Mouse (Mus musculus) liver, adult 2 months (tissue): ENCODE results near the gene Gm20481. TPM values are rescaled to one million over a fixed set of nuclear protein-coding genes. Genes with fewer than 3 reads are reported as not detected.
"Not testable (repeated sequence)": the region's sequence is repeated elsewhere in the genome, so short reads cannot be mapped to it uniquely, and the experiment has no call there.

Source experiments
- DNase-seq: peaks from one replicate; pipeline ENCODE4 v3.0.0-alpha.2; 2011; ENCODE audit warnings: low read depth, low spot score; ENCODE audit errors: extremely low read depth
- H3K27ac ChIP-seq: fragments of 200-500 bp; replicated peaks from 2 replicates; pipeline ENCODE4 v1.5.1; 2012; ENCODE audit warnings: low read depth, mild to moderate bottlenecking, control low read depth, inconsistent platforms, low read length; ENCODE audit not compliant: insufficient read depth
- H3K27me3 ChIP-seq: fragments of 200-500 bp; 2 replicates; pipeline ENCODE4 v1.6.1; 2012; ENCODE audit warnings: mild to moderate bottlenecking, moderate library complexity, low read length, inconsistent platforms; ENCODE audit not compliant: control insufficient read depth, insufficient read depth
- H3K36me3 ChIP-seq: fragments of 200-500 bp; 2 replicates; pipeline ENCODE4 v1.6.1; 2012; ENCODE audit warnings: low read length, inconsistent platforms; ENCODE audit not compliant: control insufficient read depth, insufficient read depth
- H3K4me1 ChIP-seq: fragments of 200-500 bp; 2 replicates; pipeline ENCODE4 v1.6.1; 2011; ENCODE audit warnings: low read length; ENCODE audit not compliant: control insufficient read depth, insufficient read depth
- H3K4me3 ChIP-seq: fragments of 200-500 bp; 2 replicates; pipeline ENCODE4 v1.5.1; 2011; ENCODE audit warnings: low read depth, mild to moderate bottlenecking, control low read depth, low read length, moderate library complexity; ENCODE audit not compliant: insufficient read depth
- H3K79me2 ChIP-seq: fragments of 200-500 bp; 2 replicates; pipeline ENCODE4 v1.6.1; 2012; ENCODE audit warnings: inconsistent platforms, mild to moderate bottlenecking, low read length, moderate library complexity; ENCODE audit not compliant: control insufficient read depth, insufficient read depth
- H3K9ac ChIP-seq: fragments of 200-500 bp; 2 replicates; pipeline ENCODE4 v1.6.1; 2012; ENCODE audit warnings: low read depth, mild to moderate bottlenecking, control low read depth, inconsistent platforms, low read length
- CTCF ChIP-seq: fragments of 200-500 bp; IDR thresholded peaks from 2 replicates; pipeline ENCODE4 v1.5.1; 2011; ENCODE audit warnings: low read depth, low read length, control low read depth
- POLR2A ChIP-seq: fragments of 200-500 bp; IDR thresholded peaks from 2 replicates; pipeline ENCODE4 v1.6.1; 2011; ENCODE audit warnings: low read length, control low read depth; ENCODE audit not compliant: insufficient read depth; ENCODE audit errors: extremely low read depth
- WGBS: fragments of 180-500 bp; shearing (Covaris S2); methylation state at CpG from one replicate; pipeline ENCODE4 v1.1.7; 2018; 5-methylcytosine and 5-hydroxymethylcytosine counted together
- polyA plus RNA-seq: library from polyadenylated mRNA; depleted of rRNA; stranded (reverse); fragments of >200 nt; gene quantifications from 2 replicates; pipeline ENCODE4 v1.2.3, GENCODE M21; 2012
- total RNA-seq: library from RNA; depleted of rRNA; stranded (reverse); fragments of >200 nt; gene quantifications from 2 replicates; pipeline ENCODE4 v1.2.3, GENCODE M21; 2014

Gm20481 gene
- total and polyA plus RNA-seq, 2 experiments, result not detected

DNA sequence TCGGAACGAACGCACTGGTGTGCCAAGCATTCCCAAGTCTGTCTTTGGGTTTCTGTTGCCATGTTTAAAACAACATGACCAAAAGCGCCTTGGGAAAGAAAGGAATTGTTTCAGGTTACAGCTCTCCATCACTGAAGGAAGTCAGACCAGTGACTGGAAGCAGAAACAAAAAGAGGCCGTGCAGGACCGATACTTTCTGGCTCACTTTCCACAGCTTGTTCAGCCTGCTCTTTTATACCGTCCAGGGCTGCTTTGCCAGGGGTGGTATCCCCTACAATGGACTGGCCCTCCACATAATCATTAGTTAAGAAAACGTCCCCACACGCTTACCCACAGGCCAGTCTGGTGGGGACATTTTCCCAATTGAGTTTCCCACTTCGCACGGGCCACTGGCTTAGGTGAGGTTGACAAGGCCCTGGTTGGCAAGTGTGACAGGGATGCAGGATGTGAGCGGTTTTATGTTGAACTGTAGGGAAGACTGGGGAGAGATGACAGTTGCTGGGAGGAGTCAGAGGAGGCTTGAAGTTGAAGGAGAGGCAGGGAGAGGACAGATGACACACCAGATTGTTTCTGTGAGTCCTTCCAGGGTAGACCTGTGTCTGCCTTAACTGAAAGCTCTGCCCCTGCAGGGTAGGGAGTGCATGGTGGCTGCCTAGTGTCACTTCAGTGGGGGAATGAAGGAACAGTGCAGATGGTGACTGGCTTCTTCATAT is 32.6 kb downstream of the Gm20481 start:
- no peak for TF ChIP-seq POLR2A
- no peak for TF ChIP-seq CTCF
- Histone ChIP-seq H3K9ac (peak overlapping the region; percentile 99; the same call in 1 of the 2 replicates), H3K4me1 (peaks cover 12% of the 10 kb centered on the region), H3K79me2 (no peaks in the 10 kb centered on the region; the same call in 1 of the 2 replicates), H3K4me3 (no peak overlapping the region), H3K27me3 (no peaks in the 10 kb centered on the region), H3K27ac (no peak overlapping the region; the same call in 1 of the 2 replicates), H3K36me3 (peaks cover 2% of the 10 kb centered on the region; the same call in 1 of the 2 replicates)
- WGBS, result 42% methylated on average over 12 of the region's 12 CpGs
- DNase-seq, result no peak

DNA sequence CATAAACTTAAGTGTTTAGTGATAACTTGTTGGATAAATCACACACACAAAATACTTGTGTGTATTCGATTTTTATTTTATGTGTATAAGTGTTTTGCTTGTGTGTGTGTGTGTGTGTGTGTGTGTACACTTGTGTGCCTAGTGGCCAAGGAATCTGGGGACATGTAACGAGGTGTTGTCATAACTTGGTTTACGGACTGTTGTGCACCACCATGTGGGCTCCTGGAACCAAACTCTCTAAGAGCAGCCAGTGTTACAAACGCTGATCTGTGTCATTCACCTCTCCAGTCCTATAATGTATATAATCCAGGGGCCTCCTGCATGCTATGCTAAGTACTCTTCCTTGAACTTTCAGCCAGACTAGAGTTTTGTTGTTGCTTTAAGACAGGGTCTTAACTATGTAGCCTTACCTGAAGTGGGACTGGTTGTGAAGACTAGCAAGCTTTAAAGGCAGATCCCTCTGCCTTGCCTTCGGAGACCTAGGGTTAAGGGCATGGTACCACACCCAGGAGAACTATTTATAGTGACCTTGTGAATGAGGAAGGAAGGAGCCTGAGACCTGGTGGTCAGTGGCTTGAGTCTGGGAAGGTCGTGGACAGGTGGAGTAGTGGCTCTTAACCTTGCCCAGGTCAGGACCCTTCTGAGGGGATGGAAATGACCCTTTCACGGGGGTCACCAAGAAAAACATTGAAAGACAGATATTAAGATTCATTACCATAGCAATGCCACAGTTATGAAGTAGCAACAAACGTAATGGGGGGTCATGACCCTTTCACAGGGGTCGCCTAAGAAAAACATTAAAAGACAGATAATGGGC is 33.5 kb downstream of the Gm20481 start:
- no peak overlapping the region for H3K4me3 ChIP-seq
- H3K4me1 ChIP-seq, result peaks cover 12% of the 10 kb centered on the region
- no peak for DNase-seq
- no peaks in the 10 kb centered on the region; the same call in 1 of the 2 replicates for H3K79me2 ChIP-seq
- no peak overlapping the region for H3K9ac ChIP-seq
- no peak overlapping the region for H3K27ac ChIP-seq
- H3K27me3 ChIP-seq, result no peaks in the 10 kb centered on the region
- TF ChIP-seq POLR2A (no peak), CTCF (no peak)
- 75% methylated on average over 9 of the region's 9 CpGs for WGBS
- peaks cover 4% of the 10 kb centered on the region; the same call in 1 of the 2 replicates for H3K36me3 ChIP-seq

DNA sequence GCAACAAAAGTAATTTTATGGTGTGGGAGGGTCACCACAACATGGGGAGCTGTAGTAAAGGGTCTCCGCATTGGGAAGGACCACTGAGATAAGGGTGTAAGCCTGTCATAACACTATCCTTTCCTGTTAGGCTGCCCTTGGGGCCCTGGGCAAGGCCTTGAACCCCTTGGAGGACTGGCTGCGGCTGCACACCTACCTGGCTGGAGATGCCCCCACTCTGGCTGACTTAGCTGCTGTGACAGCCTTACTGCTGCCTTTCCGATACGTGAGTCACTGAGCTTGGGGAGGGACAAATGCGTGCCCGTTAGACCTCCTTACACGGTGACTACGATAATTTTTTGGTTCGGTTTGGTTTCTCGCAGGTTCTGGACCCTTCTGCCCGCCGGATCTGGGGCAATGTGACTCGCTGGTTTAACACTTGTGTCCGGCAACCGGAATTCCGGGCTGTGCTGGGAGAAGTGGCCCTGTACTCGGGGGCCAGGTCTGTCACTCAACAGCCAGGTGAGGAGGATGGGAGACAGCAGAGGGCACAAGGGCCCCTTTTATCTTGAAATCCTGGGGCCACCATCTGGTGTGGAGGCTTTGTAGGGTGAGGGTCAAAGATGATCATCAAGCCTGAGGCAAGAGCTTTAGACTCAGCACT is 34.5 kb downstream of the Gm20481 start:
- no peak for DNase-seq
- TF ChIP-seq POLR2A (no peak), CTCF (no peak)
- Histone ChIP-seq H3K4me1 (peaks cover 12% of the 10 kb centered on the region), H3K27ac (no peak overlapping the region), H3K27me3 (no peaks in the 10 kb centered on the region), H3K36me3 (peaks cover 6% of the 10 kb centered on the region; the same call in 1 of the 2 replicates), H3K4me3 (no peak overlapping the region), H3K9ac (no peak overlapping the region), H3K79me2 (no peaks in the 10 kb centered on the region; the same call in 1 of the 2 replicates)
- 98% methylated on average over 17 of the region's 17 CpGs for WGBS

DNA sequence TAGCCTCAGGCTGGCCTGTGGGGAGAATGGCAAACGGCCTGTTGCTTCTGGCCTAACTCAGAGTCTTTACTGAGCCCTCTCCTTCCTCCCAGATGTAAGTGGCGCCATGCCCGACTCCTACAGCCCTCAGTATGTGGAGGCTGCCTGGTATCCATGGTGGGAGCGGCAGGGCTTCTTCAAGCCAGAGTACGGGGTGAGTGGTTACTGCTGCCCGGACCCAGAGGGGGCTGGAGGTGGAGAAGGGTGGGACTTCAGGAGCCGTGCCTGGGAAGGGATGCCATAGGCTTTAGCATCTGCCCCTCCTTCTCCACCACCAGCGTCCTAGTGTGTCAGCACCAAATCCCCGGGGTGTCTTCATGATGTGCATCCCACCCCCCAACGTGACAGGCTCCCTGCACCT is 35.4 kb downstream of the Gm20481 start:
- peaks cover 6% of the 10 kb centered on the region; the same call in 1 of the 2 replicates for H3K36me3 ChIP-seq
- 0 out of 2 replicates have a peak, but pooled peaks cover 8% of the 10 kb centered on the region for H3K4me1 ChIP-seq
- 97% methylated on average over 10 of the region's 10 CpGs for WGBS
- TF ChIP-seq POLR2A (no peak), CTCF (no peak)
- H3K27me3 ChIP-seq, result no peaks in the 10 kb centered on the region
- H3K9ac ChIP-seq, result no peak overlapping the region
- H3K4me3 ChIP-seq, result no peak overlapping the region
- no peak for DNase-seq
- H3K79me2 ChIP-seq, result no peaks in the 10 kb centered on the region; the same call in 1 of the 2 replicates
- no peak overlapping the region for H3K27ac ChIP-seq

DNA sequence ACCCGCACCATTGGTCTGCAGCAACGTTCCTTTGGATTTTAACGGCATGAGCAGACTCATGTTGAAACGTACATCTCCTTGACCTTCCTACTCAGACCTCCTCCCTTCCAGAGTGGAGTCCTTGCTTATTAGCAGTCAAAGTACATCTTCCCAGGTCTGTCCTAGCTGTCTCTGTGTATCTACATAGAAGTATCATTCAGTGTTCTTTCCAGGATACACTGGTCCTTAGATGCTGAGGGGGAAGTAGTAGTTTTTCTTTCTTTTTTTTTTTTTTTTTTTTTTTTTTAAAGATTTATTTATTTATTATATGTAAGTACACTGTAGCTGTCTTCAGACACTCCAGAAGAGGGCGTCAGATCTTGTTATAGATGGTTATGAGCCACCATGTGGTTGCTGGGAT is 36.2 kb downstream of the Gm20481 start:
- not testable (repeated sequence) for DNase-seq, H3K36me3 ChIP-seq, H3K27ac ChIP-seq, H3K9ac ChIP-seq, H3K79me2 ChIP-seq, H3K4me1 ChIP-seq, H3K4me3 ChIP-seq, H3K27me3 ChIP-seq
- WGBS, result 94% methylated on average over 4 of the region's 5 CpGs
